Mouse (Mus musculus): ENCODE measurements around the gene Fam208a. TPM values are rescaled to one million over a fixed set of nuclear protein-coding genes. Genes with fewer than 3 reads are reported as not detected.

The Fam208a gene
- polyA plus RNA-seq, 1 experiment from 2014 or later, result 9.1 TPM

- Histone ChIP-seq H3K4me3 (no peak overlapping the region), H3K9me3 (replicated peaks) (no peaks in the 10 kb centered on the region), H3K9ac (no peak overlapping the region), H3K4me1 (replicated peaks) (no peaks in the 10 kb centered on the region), H3K36me3 (no peaks in the 10 kb centered on the region), H3K27me3 (no peaks in the 10 kb centered on the region), H3K27ac (no peak overlapping the region), H3K4me2 (no peak overlapping the region)
- 68% methylated on average over 3 of the region's 3 CpGs for WGBS
- ATAC-seq (replicated peaks; ENCODE audit: insufficient number of reproducible peaks, insufficient read depth, low FRiP score, low read depth), result no peak
Observed at GRCm38 (mm10) chr14:27420816-27421215, 7.8 kb upstream of the Fam208a start.

GRCm38 (mm10) chr14:27422301-27422700 is 6.3 kb upstream of the Fam208a start:
- Histone ChIP-seq H3K9ac (no peak overlapping the region), H3K9me3 (replicated peaks) (no peaks in the 10 kb centered on the region), H3K36me3 (peaks cover under 1% of the 10 kb centered on the region; the same call in 1 of the 2 replicates), H3K27me3 (no peaks in the 10 kb centered on the region), H3K4me1 (replicated peaks) (no peaks in the 10 kb centered on the region), H3K4me2 (no peak overlapping the region), H3K27ac (no peak overlapping the region), H3K4me3 (no peak overlapping the region)
- 85% methylated on average over 1 of the region's 1 CpGs for WGBS
- ATAC-seq (replicated peaks; ENCODE audit: insufficient number of reproducible peaks, insufficient read depth, low FRiP score, low read depth), result no peak

- Histone ChIP-seq H3K4me1 (replicated peaks) (peaks cover 4% of the 10 kb centered on the region), H3K27me3 (no peaks in the 10 kb centered on the region), H3K4me2 (peak overlapping the region; percentile 90), H3K4me3 (peak overlapping the region; percentile 66), H3K9me3 (replicated peaks) (no peaks in the 10 kb centered on the region), H3K27ac (peak overlapping the region; percentile 99), H3K36me3 (peaks cover 17% of the 10 kb centered on the region), H3K9ac (peak overlapping the region; percentile 80)
- under 1% methylated on average over 72 of the region's 78 CpGs for WGBS
- peak; percentile 79 for ATAC-seq (replicated peaks; ENCODE audit: insufficient number of reproducible peaks, insufficient read depth, low FRiP score, low read depth)
Observed at GRCm38 (mm10) chr14:27428973-27429711, 508 bp downstream of the Fam208a start.

- no peaks in the 10 kb centered on the region for H3K9me3 ChIP-seq (replicated peaks)
- peaks cover 4% of the 10 kb centered on the region for H3K4me1 ChIP-seq (replicated peaks)
- H3K36me3 ChIP-seq, result peaks cover 18% of the 10 kb centered on the region
- 88% methylated on average over 4 of the region's 4 CpGs for WGBS
- H3K27ac ChIP-seq, result no peak overlapping the region
- peak overlapping the region; percentile 90 for H3K4me2 ChIP-seq
- H3K27me3 ChIP-seq, result no peaks in the 10 kb centered on the region
- H3K9ac ChIP-seq, result no peak overlapping the region
- ATAC-seq (replicated peaks; ENCODE audit: insufficient number of reproducible peaks, insufficient read depth, low FRiP score, low read depth), result no peak
- no peak overlapping the region for H3K4me3 ChIP-seq
Observed at GRCm38 (mm10) chr14:27430280-27430679, 1.6 kb downstream of the Fam208a start.

- H3K27ac ChIP-seq, result no peak overlapping the region
- ATAC-seq (replicated peaks; ENCODE audit: insufficient number of reproducible peaks, insufficient read depth, low FRiP score, low read depth), result no peak
- no peak overlapping the region for H3K4me3 ChIP-seq
- no peaks in the 10 kb centered on the region for H3K27me3 ChIP-seq
- H3K36me3 ChIP-seq, result peaks cover 18% of the 10 kb centered on the region
- H3K4me1 ChIP-seq (replicated peaks), result peaks cover 4% of the 10 kb centered on the region
- WGBS, result 99% methylated on average over 2 of the region's 2 CpGs
- no peaks in the 10 kb centered on the region for H3K9me3 ChIP-seq (replicated peaks)
- H3K9ac ChIP-seq, result no peak overlapping the region
- no peak overlapping the region for H3K4me2 ChIP-seq
Observed at GRCm38 (mm10) chr14:27432064-27432463, 3.4 kb downstream of the Fam208a start.

- Histone ChIP-seq H3K4me3 (no peak overlapping the region), H3K27me3 (no peaks in the 10 kb centered on the region), H3K4me2 (no peak overlapping the region), H3K4me1 (replicated peaks) (no peaks in the 10 kb centered on the region), H3K9me3 (replicated peaks) (no peaks in the 10 kb centered on the region), H3K9ac (no peak overlapping the region), H3K36me3 (peaks cover 13% of the 10 kb centered on the region), H3K27ac (no peak overlapping the region)
- ATAC-seq (replicated peaks; ENCODE audit: insufficient number of reproducible peaks, insufficient read depth, low FRiP score, low read depth), result no peak
- WGBS, result 100% methylated on average over 1 of the region's 1 CpGs
Observed at GRCm38 (mm10) chr14:27436116-27436515, 7.5 kb downstream of the Fam208a start.

GRCm38 (mm10) chr14:27436826-27437225 is 8.2 kb downstream of the Fam208a start:
- 86% methylated on average over 3 of the region's 3 CpGs for WGBS
- no peak overlapping the region for H3K9ac ChIP-seq
- H3K4me3 ChIP-seq, result no peak overlapping the region
- no peak overlapping the region for H3K4me2 ChIP-seq
- no peak for ATAC-seq (replicated peaks; ENCODE audit: insufficient number of reproducible peaks, insufficient read depth, low FRiP score, low read depth)
- H3K27ac ChIP-seq, result no peak overlapping the region
- no peaks in the 10 kb centered on the region for H3K4me1 ChIP-seq (replicated peaks)
- H3K36me3 ChIP-seq, result peaks cover 14% of the 10 kb centered on the region
- no peaks in the 10 kb centered on the region for H3K9me3 ChIP-seq (replicated peaks)
- no peaks in the 10 kb centered on the region for H3K27me3 ChIP-seq

- Histone ChIP-seq H3K27me3 (no peaks in the 10 kb centered on the region), H3K4me1 (replicated peaks) (no peaks in the 10 kb centered on the region), H3K9ac (no peak overlapping the region), H3K4me3 (no peak overlapping the region), H3K27ac (no peak overlapping the region), H3K9me3 (replicated peaks) (no peaks in the 10 kb centered on the region), H3K36me3 (peaks cover 33% of the 10 kb centered on the region), H3K4me2 (no peak overlapping the region)
- no peak for ATAC-seq (replicated peaks; ENCODE audit: insufficient number of reproducible peaks, insufficient read depth, low FRiP score, low read depth)
Observed at GRCm38 (mm10) chr14:27440921-27441320, 12.3 kb downstream of the Fam208a start.

- no peak overlapping the region for H3K4me2 ChIP-seq
- no peaks in the 10 kb centered on the region for H3K27me3 ChIP-seq
- H3K4me3 ChIP-seq, result no peak overlapping the region
- no peak for ATAC-seq (replicated peaks; ENCODE audit: insufficient number of reproducible peaks, insufficient read depth, low FRiP score, low read depth)
- peaks cover 48% of the 10 kb centered on the region for H3K36me3 ChIP-seq
- no peaks in the 10 kb centered on the region for H3K9me3 ChIP-seq (replicated peaks)
- WGBS, result 94% methylated on average over 2 of the region's 2 CpGs
- H3K9ac ChIP-seq, result no peak overlapping the region
- H3K27ac ChIP-seq, result no peak overlapping the region
- H3K4me1 ChIP-seq (replicated peaks), result peaks cover 3% of the 10 kb centered on the region; the same call in 1 of the 2 replicates
Observed at GRCm38 (mm10) chr14:27444851-27445281, 16.2 kb downstream of the Fam208a start.

GRCm38 (mm10) chr14:27446963-27447362 is 18.3 kb downstream of the Fam208a start:
- Histone ChIP-seq H3K9ac (no peak overlapping the region), H3K4me1 (replicated peaks) (peaks cover 3% of the 10 kb centered on the region; the same call in 1 of the 2 replicates), H3K9me3 (replicated peaks) (no peaks in the 10 kb centered on the region), H3K4me3 (no peak overlapping the region), H3K4me2 (no peak overlapping the region), H3K27me3 (no peaks in the 10 kb centered on the region), H3K27ac (no peak overlapping the region), H3K36me3 (peaks cover 46% of the 10 kb centered on the region)
- no peak for ATAC-seq (replicated peaks; ENCODE audit: insufficient number of reproducible peaks, insufficient read depth, low FRiP score, low read depth)
- WGBS, result 65% methylated on average over 4 of the region's 4 CpGs

GRCm38 (mm10) chr14:27491399-27491798 is 62.8 kb downstream of the Fam208a start:
- H3K9me3 ChIP-seq (replicated peaks), result no peaks in the 10 kb centered on the region
- H3K36me3 ChIP-seq, result peaks cover 58% of the 10 kb centered on the region
- no peak overlapping the region for H3K9ac ChIP-seq
- no peak overlapping the region for H3K4me3 ChIP-seq
- no peak for ATAC-seq (replicated peaks; ENCODE audit: insufficient number of reproducible peaks, insufficient read depth, low FRiP score, low read depth)
- no peaks in the 10 kb centered on the region for H3K27me3 ChIP-seq
- no peak overlapping the region for H3K27ac ChIP-seq
- 92% methylated on average over 5 of the region's 5 CpGs for WGBS
- no peaks in the 10 kb centered on the region for H3K4me1 ChIP-seq (replicated peaks)
- no peak overlapping the region for H3K4me2 ChIP-seq

- no peaks in the 10 kb centered on the region for H3K4me1 ChIP-seq (replicated peaks)
- no peak overlapping the region for H3K4me3 ChIP-seq
- H3K4me2 ChIP-seq, result no peak overlapping the region
- ATAC-seq (replicated peaks; ENCODE audit: insufficient number of reproducible peaks, insufficient read depth, low FRiP score, low read depth), result no peak
- WGBS, result 89% methylated on average over 4 of the region's 4 CpGs
- H3K9me3 ChIP-seq (replicated peaks), result no peaks in the 10 kb centered on the region
- H3K27me3 ChIP-seq, result no peaks in the 10 kb centered on the region
- peaks cover 52% of the 10 kb centered on the region for H3K36me3 ChIP-seq
- H3K9ac ChIP-seq, result no peak overlapping the region
- no peak overlapping the region for H3K27ac ChIP-seq
Observed at GRCm38 (mm10) chr14:27493516-27493915, 64.9 kb downstream of the Fam208a start.
